Mouse (Mus musculus) cerebellum, adult 9-10 months (tissue): Measurements from ENCODE around the gene Blzf1.

ENCODE experiments used
- DNase-seq: peaks from one replicate; pipeline ENCODE4 v3.0.0; 2022

Blzf1 gene

DNA sequence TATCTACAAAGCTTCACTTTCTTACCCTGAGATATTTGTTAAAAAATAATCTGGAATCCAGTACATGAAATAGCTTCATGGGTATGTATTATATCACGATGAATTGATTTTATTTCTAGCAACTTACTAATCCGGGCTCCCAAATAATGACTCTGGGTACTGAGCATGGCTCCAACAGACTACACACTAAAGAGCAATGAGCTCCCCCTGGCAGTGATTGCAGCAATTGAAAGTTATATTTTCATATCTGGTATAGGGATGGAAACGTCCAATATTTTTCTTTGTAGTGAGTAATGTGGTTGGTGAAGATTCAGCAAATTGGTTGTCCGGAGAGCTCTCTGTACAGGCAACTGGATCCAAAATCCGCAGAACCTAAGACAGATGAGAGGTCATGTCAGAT is 15.2 kb downstream of the Blzf1 start:
- DNase-seq, result no peak

DNA sequence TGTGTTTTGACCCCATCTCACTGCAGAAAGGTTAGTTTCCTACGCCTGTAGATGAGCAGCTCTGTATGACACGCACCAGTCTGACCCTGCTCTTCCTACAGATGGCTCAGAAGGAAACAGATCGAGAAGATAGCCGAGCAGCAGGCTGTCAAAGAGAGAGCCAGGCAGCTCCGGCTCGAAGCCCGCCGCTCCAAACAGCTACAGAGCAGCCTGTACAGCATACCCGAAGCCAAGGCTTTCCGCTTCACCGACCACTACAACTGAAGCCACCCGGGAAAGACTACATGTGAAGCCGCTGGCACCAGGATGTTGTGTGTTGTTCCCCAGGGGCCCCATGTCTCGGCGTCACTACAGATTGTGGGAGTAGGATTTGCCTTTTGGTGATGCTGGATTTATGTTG is 19.9 kb downstream of the Blzf1 start:
- DNase-seq, result peak; percentile 77

DNA sequence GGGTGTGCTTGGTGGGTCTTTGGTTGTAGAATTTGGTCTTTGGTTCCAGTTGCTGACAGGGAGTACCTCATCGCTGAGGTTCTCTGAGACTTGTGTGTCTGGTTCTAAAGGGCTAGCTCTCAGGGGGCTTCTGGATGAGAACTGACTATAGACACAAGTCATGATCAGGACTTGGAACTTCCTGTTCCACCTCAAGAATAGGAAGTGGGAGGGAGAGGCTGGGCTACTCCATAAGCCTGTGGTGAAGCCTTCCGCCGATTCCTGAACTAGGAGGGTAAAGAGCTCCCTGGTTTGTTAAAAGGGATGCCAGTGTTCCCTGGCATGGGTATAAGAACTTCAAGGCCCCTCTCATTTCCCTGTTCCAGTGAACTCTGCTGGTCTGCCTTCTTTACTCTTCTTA is 23.3 kb downstream of the Blzf1 start:
- no peak for DNase-seq

DNA sequence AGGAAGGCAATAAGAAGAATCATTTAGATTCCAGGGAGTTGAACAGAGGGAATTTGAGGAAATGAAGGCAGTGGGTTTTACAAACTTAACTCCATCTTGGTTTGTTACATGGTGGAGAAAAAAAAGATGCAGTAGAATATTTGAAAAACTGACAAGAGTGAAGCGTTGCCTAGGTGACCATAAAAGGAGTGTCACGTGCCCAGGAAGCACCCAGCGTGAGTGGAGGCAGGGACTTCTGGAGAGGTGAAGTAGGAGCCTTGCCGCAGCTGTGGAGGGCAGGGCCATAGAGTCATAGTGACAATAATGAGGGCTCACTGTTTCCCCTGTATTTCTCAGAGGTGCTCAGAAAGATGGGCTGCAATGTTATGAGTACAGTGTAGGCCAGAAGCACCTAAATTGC is 28.0 kb downstream of the Blzf1 start:
- DNase-seq, result no peak

DNA sequence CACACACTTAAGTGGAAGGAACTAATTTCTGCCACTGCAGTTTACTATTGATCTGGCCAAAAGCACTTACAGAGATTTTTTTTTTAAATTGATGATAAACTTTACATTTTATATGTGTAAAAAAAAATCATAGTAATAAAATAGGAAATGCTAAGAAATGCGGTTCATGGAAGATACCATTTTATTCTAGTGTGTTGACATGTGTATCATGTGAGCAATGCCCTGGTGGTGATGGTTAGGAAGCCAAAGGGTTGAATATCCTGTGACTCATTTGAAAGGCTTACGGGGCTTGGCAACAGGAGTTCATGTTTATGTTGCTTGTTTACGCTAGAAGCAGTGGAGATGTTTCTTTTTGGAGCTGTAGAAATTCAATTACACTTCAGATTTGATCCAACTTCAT is 30.7 kb downstream of the Blzf1 start:
- no peak for DNase-seq

DNA sequence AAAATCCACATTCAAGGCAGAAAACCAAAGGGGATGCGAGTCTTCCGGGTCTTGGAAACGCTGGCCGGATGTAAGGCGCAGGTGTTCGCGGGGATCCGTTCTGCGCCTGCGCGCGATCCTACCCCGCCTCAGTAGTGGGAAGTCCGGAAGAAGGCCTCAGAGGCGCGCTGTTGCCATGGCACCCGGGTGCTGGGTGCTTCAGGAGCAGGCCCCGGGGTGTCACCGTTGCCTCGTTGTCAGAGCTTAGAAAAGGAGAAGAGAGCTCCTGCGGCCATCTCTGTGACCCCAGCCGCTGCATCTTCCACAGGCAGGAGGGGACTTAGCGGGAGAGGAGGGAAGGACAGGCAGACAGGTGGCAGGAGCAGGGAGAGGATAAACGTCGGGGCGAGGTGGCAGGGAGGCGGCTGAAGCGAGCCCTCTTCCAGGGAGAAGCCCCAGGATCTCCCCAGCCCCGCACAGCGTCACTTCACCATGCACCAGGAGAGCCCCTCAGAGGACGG is 31.8 kb downstream of the Blzf1 start, which contains the start of gene Ccdc181:
TSS of gene Ccdc181 (plus strand) at position 131 of the 500 bp plus-strand sequence.
- DNase-seq, result peak; percentile 95

DNA sequence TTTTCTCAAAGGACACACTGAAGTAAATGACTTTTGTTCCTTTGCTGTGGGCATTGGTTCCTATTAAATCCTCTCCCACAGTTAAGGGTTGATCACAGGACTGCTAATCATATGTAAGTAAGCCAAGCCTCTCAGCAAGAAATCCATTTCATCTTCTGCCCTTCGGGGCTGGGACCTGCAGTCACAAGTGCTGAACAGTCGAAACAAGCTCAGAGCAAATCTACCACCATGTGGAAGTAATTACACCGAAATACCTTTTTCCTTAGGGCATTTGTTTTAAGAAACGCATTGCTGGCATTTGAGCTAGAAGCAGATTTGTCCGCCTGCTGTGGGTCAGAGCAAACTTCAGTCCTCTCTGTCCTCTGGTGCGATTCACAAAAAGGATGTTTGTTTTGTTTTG is 33.6 kb downstream of the Blzf1 start:
- no peak for DNase-seq

DNA sequence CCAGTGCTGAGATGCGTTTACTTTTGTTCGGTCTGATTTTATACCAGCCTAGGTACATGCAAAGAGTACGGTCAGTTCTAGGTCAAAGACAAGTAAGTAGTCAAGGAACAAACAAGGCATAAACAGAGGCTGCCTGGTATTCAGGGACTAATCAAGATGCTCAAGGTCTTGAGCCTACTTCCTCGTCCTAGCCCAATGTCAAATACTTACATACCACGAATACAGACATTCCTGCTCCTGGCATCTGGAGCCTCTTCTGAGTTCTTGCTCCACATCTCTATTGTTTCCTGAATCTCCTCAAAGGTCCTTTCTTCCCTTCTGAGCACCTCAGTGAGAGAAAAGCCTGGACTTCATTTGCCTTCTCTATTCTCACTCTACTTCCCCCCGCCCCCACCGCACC is 36.3 kb downstream of the Blzf1 start:
- no peak for DNase-seq

DNA sequence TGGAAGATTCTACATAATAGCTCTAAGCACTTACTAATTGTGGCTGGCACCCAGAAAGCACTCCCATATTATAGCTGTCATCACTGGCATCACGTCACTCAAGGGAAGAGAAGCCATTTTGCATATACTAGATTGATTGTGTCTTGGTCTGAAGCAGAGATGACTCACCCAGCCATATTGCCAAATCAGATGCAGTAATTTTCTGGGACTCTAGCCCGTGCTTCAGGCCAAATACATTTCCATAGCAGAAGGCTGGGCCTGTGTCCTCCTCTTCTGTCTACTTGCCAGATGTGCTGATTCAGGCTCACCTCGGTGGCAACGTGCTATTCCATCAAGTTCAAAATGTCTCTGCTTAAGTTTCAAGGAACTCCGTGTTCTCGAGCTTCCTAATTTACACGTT is 45.7 kb downstream of the Blzf1 start:
- no peak for DNase-seq

DNA sequence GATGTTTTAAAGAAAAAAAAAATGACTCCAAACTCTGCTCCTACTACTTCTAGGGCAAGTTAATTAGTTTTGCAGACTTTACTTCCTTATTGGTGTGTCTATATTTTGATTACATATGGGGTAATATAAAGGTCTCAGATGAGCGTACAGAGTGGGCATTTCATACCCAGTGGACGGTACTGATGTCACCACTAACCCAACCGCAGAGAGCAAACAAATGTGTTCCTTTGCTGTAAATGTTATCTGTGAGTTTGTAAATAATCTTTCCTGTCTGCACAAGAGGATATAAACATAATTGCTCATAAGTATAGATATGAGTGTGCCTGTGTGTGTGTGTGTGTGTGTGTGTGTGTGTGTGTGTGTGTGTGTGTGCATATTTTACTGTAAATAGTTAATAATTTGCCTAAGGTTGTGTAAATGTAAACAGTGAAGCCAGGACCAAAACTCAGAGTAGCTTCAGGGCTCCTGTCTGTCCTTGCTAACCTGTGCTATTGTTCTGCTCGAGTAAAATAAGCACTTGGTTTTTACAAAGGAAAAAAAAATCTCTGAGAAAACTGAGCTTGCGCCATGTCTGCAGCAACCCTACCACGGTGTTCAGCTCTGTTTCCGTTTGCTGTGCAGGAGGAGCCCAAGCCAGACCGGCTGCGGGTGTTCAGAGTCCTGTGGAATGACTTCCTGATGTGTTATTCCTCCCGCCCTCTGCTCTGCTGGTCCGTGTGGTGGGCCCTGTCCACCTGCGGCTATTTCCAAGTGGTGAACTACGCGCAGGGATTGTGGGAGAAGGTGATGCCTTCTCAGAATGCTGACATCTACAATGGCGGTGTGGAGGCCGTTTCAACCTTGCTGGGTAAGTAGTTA is 46.9 kb downstream of the Blzf1 start:
- DNase-seq, result no peak

DNA sequence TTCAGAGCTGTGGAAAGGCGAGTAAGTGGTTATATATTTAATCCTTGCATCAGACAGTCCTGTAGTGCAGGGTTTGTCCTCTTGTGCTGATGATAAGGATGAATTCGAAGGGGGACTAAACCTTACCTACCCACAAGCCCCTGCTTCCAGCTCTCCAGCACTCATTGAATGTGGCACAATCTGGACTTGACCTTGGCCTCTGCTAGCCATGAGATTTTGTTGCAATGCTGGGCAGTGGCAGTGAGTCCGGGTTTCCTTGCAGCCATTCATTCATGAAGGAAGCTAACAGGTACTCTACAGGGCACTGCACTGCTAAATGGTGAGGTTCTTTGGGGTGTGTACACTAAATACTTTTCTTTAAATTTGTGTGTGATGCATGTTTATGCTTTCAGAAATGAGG is 52.5 kb downstream of the Blzf1 start:
- DNase-seq, result no peak

DNA sequence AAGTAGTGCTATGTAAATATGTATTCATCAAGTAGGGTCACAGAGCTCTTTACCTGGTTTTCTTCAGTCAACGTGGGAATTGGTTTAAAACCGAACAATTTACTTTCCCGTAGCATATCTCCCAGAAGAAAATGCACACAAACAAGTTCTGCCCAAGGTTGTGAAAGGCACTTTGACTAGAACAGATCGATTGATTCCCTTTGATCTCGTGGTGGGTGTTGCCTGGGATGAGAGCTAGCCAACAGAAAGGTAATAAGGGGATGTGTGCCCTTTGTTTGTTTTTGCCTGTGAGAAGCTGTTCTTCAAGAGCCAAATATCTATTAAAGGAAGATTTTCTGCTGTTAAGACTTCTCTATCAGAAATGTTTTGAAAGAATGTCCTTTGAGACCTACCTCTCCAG is 54.7 kb downstream of the Blzf1 start:
- no peak for DNase-seq

DNA sequence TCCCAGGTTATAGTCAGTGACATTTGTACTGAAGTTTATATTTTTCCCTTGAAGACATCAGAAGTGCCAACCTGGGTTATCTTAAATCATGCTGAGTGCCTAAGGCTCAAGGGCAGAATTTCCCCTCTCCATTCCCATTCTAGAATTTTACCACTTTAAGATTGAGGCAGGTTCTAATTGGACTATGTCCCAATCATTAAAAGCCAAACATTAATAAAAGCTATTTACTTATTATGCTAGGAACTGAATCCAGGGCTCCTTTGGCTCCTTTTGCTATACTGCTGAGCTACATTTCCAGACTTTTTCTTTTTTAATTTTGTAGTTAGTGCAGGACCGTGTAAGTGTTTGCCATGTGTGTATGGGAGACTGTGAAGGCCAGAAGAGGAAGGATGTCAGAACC is 55.9 kb downstream of the Blzf1 start:
- DNase-seq, result no peak

DNA sequence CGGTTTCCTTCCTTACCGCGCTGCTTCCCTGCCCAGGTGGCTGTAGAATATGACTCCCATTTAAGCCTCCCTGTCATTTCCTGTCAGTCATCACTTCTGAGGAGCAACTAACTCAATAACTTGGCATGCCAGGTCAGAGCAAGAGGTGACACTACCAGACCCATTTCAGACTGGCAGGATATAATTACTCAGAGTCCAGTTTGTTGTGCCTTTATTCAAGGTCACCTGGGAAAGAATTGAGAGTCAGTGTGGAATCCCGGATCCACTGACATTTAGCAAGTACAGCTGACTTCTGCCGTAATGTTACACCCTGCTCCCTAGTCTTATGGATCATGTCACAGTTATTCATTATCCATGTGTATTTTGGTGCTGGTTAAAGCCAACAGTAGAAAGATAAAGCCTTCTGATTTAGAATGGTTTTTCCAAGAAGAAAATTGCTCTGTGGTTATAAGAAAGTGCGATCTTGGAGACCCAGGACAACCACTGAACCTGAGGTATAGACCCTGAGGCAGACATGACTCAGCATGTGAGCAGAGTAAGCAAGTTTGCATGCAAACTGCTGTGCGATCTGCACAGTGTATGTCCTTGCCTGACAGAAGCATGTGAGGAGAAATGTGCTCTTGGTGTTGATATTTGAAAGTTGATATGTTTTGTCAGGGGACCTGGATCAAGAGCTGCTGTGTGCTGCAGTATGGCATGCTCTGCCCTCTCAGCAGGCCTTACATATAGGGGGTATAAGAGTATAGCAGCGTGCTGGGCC is 56.7 kb downstream of the Blzf1 start:
- peak; percentile 38 for DNase-seq

DNA sequence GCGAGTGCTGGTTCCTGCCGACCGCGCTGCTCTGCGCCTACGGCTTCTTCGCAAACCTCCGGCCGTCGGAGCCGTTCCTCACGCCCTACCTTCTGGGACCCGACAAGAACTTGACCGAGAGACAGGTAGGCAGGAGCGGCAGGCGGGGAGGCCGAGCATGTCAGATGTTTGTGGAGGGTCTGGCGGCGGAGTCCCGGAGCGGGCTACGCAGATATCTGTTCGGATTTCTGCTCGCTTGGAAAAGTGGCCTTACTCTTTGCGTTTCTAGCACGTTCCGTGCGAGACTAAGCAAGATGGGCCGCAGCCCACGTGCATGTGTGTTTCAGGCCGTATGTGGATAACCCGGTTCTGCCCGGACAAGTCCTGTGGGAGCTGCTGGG is 58.0 kb downstream of the Blzf1 start:
- no peak for DNase-seq

DNA sequence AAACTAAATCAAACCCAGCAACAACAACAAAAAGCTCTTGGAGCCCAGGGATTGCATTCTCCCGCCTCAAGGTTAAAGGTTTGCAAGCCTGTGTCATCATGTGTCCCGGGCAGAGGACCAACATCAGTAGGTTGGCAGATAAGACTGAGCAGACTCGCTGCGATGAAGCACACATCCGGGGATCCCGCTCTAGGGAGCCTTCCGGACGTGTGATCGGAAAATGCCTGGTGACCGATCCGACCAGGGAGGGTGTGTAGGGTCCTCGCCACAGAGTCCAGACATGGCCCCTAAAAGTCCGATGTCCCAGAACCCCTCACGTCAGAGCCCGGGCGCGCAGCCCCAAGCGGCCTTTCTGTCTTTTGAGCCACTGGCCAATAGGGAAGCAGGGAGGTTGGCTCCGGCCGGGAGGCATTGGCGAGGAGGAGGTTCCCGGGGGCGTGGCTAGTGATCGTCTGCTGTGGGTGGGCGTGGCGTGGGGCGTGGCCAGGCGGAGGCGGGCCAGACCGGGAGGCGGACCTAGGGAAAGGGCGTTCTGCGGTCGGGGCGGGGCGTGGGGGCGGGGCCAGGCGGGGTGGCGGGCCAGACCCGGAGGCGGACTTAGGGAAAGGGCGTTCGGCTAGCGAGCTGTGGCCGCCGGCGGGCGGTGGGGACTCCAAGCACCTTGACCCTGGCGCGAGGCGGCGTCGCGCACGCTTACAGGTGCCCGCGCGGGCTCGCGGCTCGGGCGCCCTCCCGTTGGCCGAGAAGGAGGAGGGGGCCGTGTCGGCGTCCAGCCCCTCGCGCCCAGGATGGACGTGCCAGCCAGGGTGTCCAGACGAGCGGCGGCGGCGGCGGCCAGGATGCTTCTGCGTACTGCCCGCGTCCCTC is 58.6 kb downstream of the Blzf1 start, which contains the start of gene Slc19a2:
TSS of gene Slc19a2 (plus strand) at position 582 of the 867 bp plus-strand sequence.
- peak; percentile 97 for DNase-seq

DNA sequence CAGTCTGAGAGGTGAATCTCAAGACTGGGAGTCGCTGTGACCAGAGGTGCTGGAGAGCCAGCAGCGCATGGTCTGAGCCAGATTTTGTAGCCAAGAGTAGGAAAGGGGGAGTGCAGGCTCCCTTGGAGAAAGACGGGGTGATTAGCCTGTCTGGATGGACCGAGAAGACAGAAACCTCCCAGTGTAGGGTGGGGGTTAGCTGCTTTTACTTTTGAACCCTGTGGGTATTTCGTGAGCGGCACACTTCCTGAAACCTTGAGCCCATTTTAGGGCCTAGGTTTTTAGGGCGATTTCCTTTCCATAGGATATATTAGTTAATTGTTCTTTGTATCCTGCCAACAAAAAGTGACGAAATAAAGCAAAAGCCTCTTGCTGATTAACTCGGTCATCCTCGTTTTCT is 59.3 kb downstream of the Blzf1 start:
- DNase-seq, result peak; percentile 58

DNA sequence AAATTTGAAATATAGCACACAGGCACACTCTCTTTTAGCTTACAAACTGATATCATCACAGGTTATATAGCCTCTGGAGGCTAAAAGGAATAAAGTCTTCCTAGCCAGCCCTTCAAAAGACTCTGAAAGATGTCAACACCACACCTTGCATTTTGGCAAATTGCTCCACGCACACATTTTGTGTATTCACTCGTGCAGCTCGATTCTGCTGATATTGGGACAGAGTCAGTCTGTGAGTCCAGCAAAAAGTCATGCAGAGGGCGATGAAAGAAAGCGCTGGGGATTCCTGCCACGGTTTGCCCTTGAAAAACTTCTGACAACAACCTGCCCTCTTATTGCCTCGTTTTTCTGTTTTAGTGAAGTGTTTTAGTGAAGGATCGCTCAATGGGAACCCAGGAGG is 59.8 kb downstream of the Blzf1 start:
- peak; percentile 26 for DNase-seq

DNA sequence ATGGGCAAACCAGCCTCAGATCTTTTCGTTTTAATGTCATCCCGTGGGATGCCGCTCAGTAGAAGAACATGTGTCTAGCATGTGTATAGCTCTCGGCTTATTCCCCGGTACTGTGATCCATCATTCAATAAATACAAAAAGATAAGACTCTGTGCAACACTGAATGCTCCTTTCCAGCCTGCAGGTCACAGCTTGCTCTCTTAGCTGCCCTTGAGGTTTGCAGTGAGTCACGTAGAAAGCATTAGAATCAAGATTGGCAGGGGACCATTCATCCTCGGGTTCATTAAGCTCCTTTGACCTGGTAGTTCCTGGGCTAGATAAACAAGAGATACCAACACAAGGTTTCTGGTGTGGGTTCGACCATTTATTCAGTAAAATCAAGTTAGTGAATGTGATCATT is 64.5 kb downstream of the Blzf1 start:
- DNase-seq, result no peak

DNA sequence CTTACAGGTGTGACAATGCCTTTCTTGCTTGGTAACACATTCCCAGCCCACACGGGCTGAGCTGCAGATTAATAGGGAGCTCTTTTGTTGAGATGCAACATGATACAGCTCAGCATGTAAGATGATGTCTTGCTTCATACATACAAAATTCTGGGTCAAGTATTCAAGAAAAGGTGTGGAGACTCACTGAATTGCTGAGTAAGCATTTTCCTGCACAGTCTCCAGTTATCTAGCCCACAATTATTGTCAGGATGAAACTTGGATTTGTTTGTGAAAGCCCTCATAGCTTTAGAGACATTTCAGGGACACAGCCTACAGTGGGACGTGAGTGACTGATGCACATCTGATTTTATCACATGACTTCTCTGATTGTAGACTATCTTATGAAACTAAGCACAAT is 65.8 kb downstream of the Blzf1 start:
- DNase-seq, result no peak
